Mouse (Mus musculus) myocyte (in vitro differentiated cells): ENCODE measurements around the gene Sept7. TPM values are rescaled to one million over a fixed set of nuclear protein-coding genes. Genes with fewer than 3 reads are reported as not detected.

Experiments used
- H3K27me3 ChIP-seq: one replicate; pipeline ENCODE4 v1.6.1; 2011; ENCODE audit not compliant: control insufficient read depth, insufficient read depth, insufficient read length
- H3K36me3 ChIP-seq: one replicate; pipeline ENCODE4 v1.6.1; 2011; ENCODE audit not compliant: control insufficient read depth, insufficient read depth
- H3K4me2 ChIP-seq: one replicate; pipeline ENCODE4 v1.6.1; 2011; ENCODE audit warnings: low read depth, control low read depth
- H3K4me3 ChIP-seq: one replicate; pipeline ENCODE4 v1.5.1; 2011; ENCODE audit warnings: mild to moderate bottlenecking, control low read depth, moderate library complexity
- H3K79me2 ChIP-seq: one replicate; pipeline ENCODE4 v1.6.1; 2011; ENCODE audit not compliant: control insufficient read depth, insufficient read depth
- H3ac ChIP-seq: one replicate; pipeline ENCODE4 v1.6.1; 2011; ENCODE audit not compliant: control insufficient read depth, insufficient read length
- CEBPB ChIP-seq: IDR thresholded peaks from 2 replicates; pipeline ENCODE4 v1.6.1; 2011; ENCODE audit warnings: mild to moderate bottlenecking, moderate library complexity; ENCODE audit not compliant: poor library complexity, insufficient read depth, severe bottlenecking
- E2F4 ChIP-seq: IDR thresholded peaks from one replicate; pipeline ENCODE4 v1.6.1; 2011; ENCODE audit warnings: mild to moderate bottlenecking, control low read depth, moderate library complexity; ENCODE audit not compliant: insufficient read depth
- MAX ChIP-seq: IDR thresholded peaks from one replicate; pipeline ENCODE4 v1.6.1; 2011; ENCODE audit warnings: low read depth, mild to moderate bottlenecking, control low read depth
- MYOD1 ChIP-seq, 3 experiments: IDR thresholded peaks; one replicate each; pipeline ENCODE4 v1.6.1; 2011; ENCODE audit warnings: control low read depth in 2 of 3, low read depth in 2 of 3, mild to moderate bottlenecking in 2 of 3, moderate library complexity in 1 of 3; ENCODE audit not compliant: insufficient read length in 2 of 3, control insufficient read depth in 1 of 3
- MYOG ChIP-seq, 3 experiments: IDR thresholded peaks; one replicate each; pipeline ENCODE4 v1.6.1; 2011; ENCODE audit warnings: control low read depth in 2 of 3, low read depth in 2 of 3, mild to moderate bottlenecking in 2 of 3; ENCODE audit not compliant: insufficient read length in 2 of 3, control insufficient read depth in 1 of 3, insufficient read depth in 1 of 3
- POLR2A ChIP-seq: IDR thresholded peaks from one replicate; pipeline ENCODE4 v1.6.1; 2011; ENCODE audit warnings: low read depth, mild to moderate bottlenecking, control low read depth, moderate library complexity; ENCODE audit not compliant: insufficient read length
- POLR2AphosphoS2 ChIP-seq: IDR thresholded peaks from one replicate; pipeline ENCODE4 v1.6.1; 2011; ENCODE audit warnings: low read depth, control low read depth; ENCODE audit not compliant: insufficient read length
- REST ChIP-seq: IDR thresholded peaks from one replicate; pipeline ENCODE4 v1.6.1; 2011; ENCODE audit warnings: mild to moderate bottlenecking, control low read depth, moderate library complexity; ENCODE audit not compliant: insufficient read depth, insufficient read length
- SRF ChIP-seq: IDR thresholded peaks from one replicate; pipeline ENCODE4 v1.6.1; 2011; ENCODE audit warnings: low read depth; ENCODE audit not compliant: control insufficient read depth, insufficient read length
- TCF12 ChIP-seq: IDR thresholded peaks from one replicate; pipeline ENCODE4 v1.6.1; 2011; ENCODE audit warnings: mild to moderate bottlenecking, control low read depth; ENCODE audit not compliant: poor library complexity, insufficient read depth, severe bottlenecking
- TCF3 ChIP-seq: IDR thresholded peaks from one replicate; pipeline ENCODE4 v1.6.1; 2011; ENCODE audit warnings: low read depth, control low read depth; ENCODE audit not compliant: insufficient read length
- USF1 ChIP-seq: IDR thresholded peaks from one replicate; pipeline ENCODE4 v1.6.1; 2011; ENCODE audit warnings: low read depth, mild to moderate bottlenecking, control low read depth, moderate library complexity
- polyA plus RNA-seq: library from polyadenylated mRNA; unstranded; fragments of >200 nt; fragmentation: generic; extraction: Trizol; gene quantifications from one replicate; pipeline ENCODE4 v1.2.1, GENCODE M21; 2012; ENCODE audit warnings: missing spikeins

The Sept7 gene
- polyA plus RNA-seq, 1 experiment, result 43.8 TPM

- Histone ChIP-seq H3K79me2 (no peaks in the 10 kb centered on the region), H3K4me3 (no peak overlapping the region), H3ac (no peak overlapping the region), H3K27me3 (peaks cover 12% of the 10 kb centered on the region), H3K36me3 (no peaks in the 10 kb centered on the region), H3K4me2 (no peak overlapping the region)
- TF ChIP-seq POLR2A (no peak), SRF (no peak), POLR2AphosphoS2 (no peak), MAX (no peak), MYOG (IDR thresholded peaks at IDR 0.05; ENCODE audit: control insufficient read depth in 1 of 3, insufficient read depth in 1 of 3, insufficient read length in 2 of 3, low read depth in 2 of 3) (no peak), REST (no peak), E2F4 (no peak), USF1 (no peak), TCF3 (no peak), MYOD1 (IDR thresholded peaks at IDR 0.05; ENCODE audit: control insufficient read depth in 1 of 3, insufficient read length in 2 of 3, low read depth in 2 of 3) (no peak), TCF12 (no peak), CEBPB (no peak)
Measured at GRCm38 (mm10) chr9:25358018-25358417, 105.8 kb downstream of the Sept7 start.

Other genes starting within 250 kb of the Sept7 start
- not detected for gene Gm10181, start 163.0 kb upstream of the Sept7 start, polyA plus RNA-seq
- 18.8 TPM for gene Herpud2, start 100.6 kb upstream of the Sept7 start, polyA plus RNA-seq
- gene Eepd1, start 229.1 kb downstream of the Sept7 start, polyA plus RNA-seq, result 6.7 TPM